ENCODE assay signal across 9 mouse cellular contexts in the genomic region with DNA sequence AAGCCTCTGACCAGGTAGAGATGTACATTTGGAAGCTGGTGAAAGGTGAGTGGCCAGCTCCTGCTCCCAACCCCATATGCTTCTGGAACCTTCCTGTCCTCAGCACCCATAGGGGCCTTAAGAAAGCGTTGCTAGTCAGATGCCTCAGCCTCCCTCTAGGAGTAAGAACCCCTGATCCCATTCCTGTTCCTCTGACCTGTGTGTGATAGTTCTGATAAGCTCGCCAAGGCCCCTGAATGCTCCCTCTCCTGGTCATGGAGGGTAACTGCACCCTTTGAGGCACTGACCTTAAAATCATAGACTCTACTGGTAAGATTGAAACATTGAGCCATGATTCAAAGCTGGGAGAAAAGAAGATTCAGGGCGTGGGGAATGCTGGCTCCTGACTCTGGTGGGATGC. TPM values are rescaled to one million over a fixed set of nuclear protein-coding genes. Genes with fewer than 3 reads are reported as not detected.
DNase-seq lines count a peak whose midpoint lies in the region; ATAC-seq and TF ChIP-seq lines count a peak whose summit lies in the region.
"Had no signal": no experiment of that assay in that cellular context is flagged by ENCODE, and none has a peak within 500 bp of the region (broad histone marks: within the 10 kb centered on the region; RNA-seq: fewer than 3 reads in every experiment).

No protein-coding gene starts in this region.

- H3K27ac ChIP-seq in hindbrain, embryonic 11.5 days (ENCODE audit: low read depth, low read length): no peak overlapping the region
- H3K27ac ChIP-seq in hindbrain, embryonic 14.5 days: no peak overlapping the region
- H3K27ac ChIP-seq in bone marrow macrophage, adult 2 months (ENCODE audit: insufficient read depth, low read depth, low read length): no peak overlapping the region
- H3K27ac ChIP-seq: kidney, embryonic 15.5 days had no signal

- WGBS in hindbrain, embryonic 11.5 days: 37% methylated on average over 3 of the region's 3 CpGs
- WGBS in hindbrain, embryonic 14.5 days: 38% methylated on average over 3 of the region's 3 CpGs

- DNase-seq in hindbrain, embryonic 11.5 days (ENCODE audit: low spot score): peak; percentile 49
- no peak for DNase-seq in hindbrain, embryonic 14.5 days (ENCODE audit: low spot score)
- peak; percentile 52 for DNase-seq in A20 (ENCODE audit: low read depth, low spot score)
- DNase-seq in lung, postnatal 10 days: peak; percentile 46
- DNase-seq in urinary bladder, postnatal 14 days (ENCODE audit: low spot score): no peak
- DNase-seq in yolk sac, embryonic 10.5 days (ENCODE audit: low spot score): no peak
- no peak for DNase-seq in cerebellum, adult 9-11 months

- peak; percentile 52; the same call in 1 of the 2 replicates for TF ChIP-seq CTCF in bone marrow macrophage, adult 2 months (IDR thresholded peaks at IDR 0.05; ENCODE audit: low read depth, low read length)

- ATAC-seq in hindbrain, embryonic 11.5 days (ENCODE audit: low FRiP score): no peak
- ATAC-seq in hindbrain, embryonic 14.5 days (ENCODE audit: low FRiP score): no peak

- H3K36me3 ChIP-seq in hindbrain, embryonic 11.5 days (ENCODE audit: control insufficient read depth, insufficient read depth, low read length): no peaks in the 10 kb centered on the region
- no peaks in the 10 kb centered on the region for H3K36me3 ChIP-seq in hindbrain, embryonic 14.5 days (replicated peaks; ENCODE audit: control insufficient read depth, insufficient read depth)
- H3K36me3 ChIP-seq: kidney, embryonic 15.5 days had no signal

- H3K9me3 ChIP-seq in hindbrain, embryonic 11.5 days (ENCODE audit: control insufficient read depth, low read length): no peaks in the 10 kb centered on the region
- H3K9me3 ChIP-seq in hindbrain, embryonic 14.5 days (ENCODE audit: control insufficient read depth, low read length): no peaks in the 10 kb centered on the region
- H3K9me3 ChIP-seq: kidney, embryonic 15.5 days had no signal

- H3K9ac ChIP-seq in hindbrain, embryonic 11.5 days (ENCODE audit: low read depth, low read length): no peak overlapping the region
- no peak overlapping the region for H3K9ac ChIP-seq in hindbrain, embryonic 14.5 days
- H3K9ac ChIP-seq: kidney, embryonic 15.5 days had no signal

- no peak for TF ChIP-seq POLR2A in bone marrow macrophage, adult 2 months (IDR thresholded peaks at IDR 0.05; ENCODE audit: borderline replicate concordance, low read depth, low read length)

- H3K4me1 ChIP-seq in hindbrain, embryonic 11.5 days (replicated peaks; ENCODE audit: control insufficient read depth, insufficient read depth, low read length): no peaks in the 10 kb centered on the region
- H3K4me1 ChIP-seq in hindbrain, embryonic 14.5 days (replicated peaks; ENCODE audit: control insufficient read depth, insufficient read depth, low read length): no peaks in the 10 kb centered on the region
- H3K4me1 ChIP-seq in bone marrow macrophage, adult 2 months (ENCODE audit: control insufficient read depth, insufficient read depth, low read length): peaks cover 4% of the 10 kb centered on the region; the same call in 1 of the 2 replicates

- H3K27me3 ChIP-seq in hindbrain, embryonic 11.5 days (ENCODE audit: control insufficient read depth, insufficient read depth, low read length): no peaks in the 10 kb centered on the region
- no peaks in the 10 kb centered on the region for H3K27me3 ChIP-seq in hindbrain, embryonic 14.5 days (ENCODE audit: control insufficient read depth, insufficient read depth, low read length)
- H3K27me3 ChIP-seq: kidney, embryonic 15.5 days had no signal

- no peak overlapping the region for H3K4me3 ChIP-seq in hindbrain, embryonic 11.5 days (ENCODE audit: low read depth, low read length)
- no peak overlapping the region for H3K4me3 ChIP-seq in hindbrain, embryonic 14.5 days (replicated peaks; ENCODE audit: low read length)
- no peak overlapping the region for H3K4me3 ChIP-seq in bone marrow macrophage, adult 2 months (ENCODE audit: insufficient read depth, low read length)
- H3K4me3 ChIP-seq: kidney, embryonic 15.5 days had no signal

- no peak overlapping the region for H3K4me2 ChIP-seq in hindbrain, embryonic 11.5 days (replicated peaks; ENCODE audit: low read depth, low read length)
- H3K4me2 ChIP-seq in hindbrain, embryonic 14.5 days (replicated peaks): no peak overlapping the region
- H3K4me2 ChIP-seq: kidney, embryonic 15.5 days had no signal

RNA-seq across cellular contexts. Expression of a gene that starts 23.3 kb away (rescaled TPM):
- 0.32 TPM in 1 of 2 replicates, not detected in the other for polyA plus RNA-seq in hindbrain, embryonic 11.5 days (2014; fragmentation: Nextera tagmentation; extraction: Ambion mirVana)
- polyA plus RNA-seq in hindbrain, embryonic 14.5 days (2014; fragmentation: Nextera tagmentation; extraction: Ambion mirVana): 0.31 and 0.67 TPM in 2 replicates
- polyA plus RNA-seq in bone marrow macrophage, adult 2 months (2012; ENCODE audit: insufficient read depth, insufficient read length, missing spikeins): not detected in 2 replicates

RNA-seq across cellular contexts. Expression of a gene that starts 49.1 kb away (rescaled TPM):
- polyA plus RNA-seq in hindbrain, embryonic 11.5 days (2014; fragmentation: Nextera tagmentation; extraction: Ambion mirVana): 6.9 and 8.4 TPM in 2 replicates
- polyA plus RNA-seq in hindbrain, embryonic 14.5 days (2014; fragmentation: Nextera tagmentation; extraction: Ambion mirVana): 5.3 and 5.8 TPM in 2 replicates
- 26.4 and 27.9 TPM in 2 replicates for polyA plus RNA-seq in bone marrow macrophage, adult 2 months (2012; ENCODE audit: insufficient read depth, insufficient read length, missing spikeins)

Comparison
In these comparisons a context has a peak if more than half of its experiments do, and no peak if none do; other contexts are left out.
1. DNase-seq: peak in hindbrain, embryonic 11.5 days (single experiment), A20 (single experiment) and lung, postnatal 10 days (single experiment); none in hindbrain, embryonic 14.5 days (single experiment), urinary bladder, postnatal 14 days (single experiment), yolk sac, embryonic 10.5 days (single experiment) and cerebellum, adult 9-11 months (single experiment).